Mouse (Mus musculus) neutrophil, adult 65 days (primary cell): ENCODE measurements around the gene Trp73. TPM values are rescaled to one million over a fixed set of nuclear protein-coding genes. Genes with fewer than 3 reads are reported as not detected.

Experiments
- total RNA-seq: library from RNA; stranded (reverse); gene quantifications from 2 replicates; pipeline ENCODE4 v1.2.4, GENCODE M21; 2023

The Trp73 gene
- not detected in 2 replicates for total RNA-seq

GRCm38 (mm10) chr4:154140182-154140212, at the start of gene Trp73:
Trp73 (minus strand) TSS chr4:154140208.

DNA sequence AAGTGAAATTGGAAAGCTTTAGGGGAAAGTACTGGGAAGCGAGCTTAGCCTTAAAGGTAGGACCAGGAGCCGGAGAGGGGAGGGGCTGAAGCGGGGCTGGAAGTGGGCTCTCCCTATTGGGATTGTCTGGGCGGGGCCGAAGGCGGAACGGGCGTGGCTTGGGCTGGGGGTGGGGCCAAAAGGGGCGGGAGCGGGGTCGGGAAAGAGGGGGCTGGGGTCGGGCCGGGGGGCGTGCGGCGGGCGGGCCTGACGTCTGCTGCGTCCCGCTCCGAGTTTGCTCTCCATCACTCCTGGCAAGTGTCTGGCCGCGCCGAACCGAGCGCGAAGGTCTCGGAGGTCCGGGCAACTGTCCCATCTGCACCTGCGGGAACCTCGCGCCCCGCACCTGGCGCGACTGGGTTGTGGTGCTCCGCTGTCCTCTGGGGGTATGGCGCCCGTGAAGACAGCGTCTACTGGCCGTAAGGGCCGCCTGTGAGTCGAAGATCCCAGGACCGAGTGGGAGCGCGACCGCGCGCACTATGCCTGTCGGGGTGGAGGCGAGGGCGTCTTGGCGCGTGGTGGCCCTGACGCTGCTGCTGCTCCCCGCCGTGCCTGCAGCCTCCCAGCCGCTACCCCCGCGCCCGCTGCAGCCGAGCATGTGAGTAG, 30.6 kb upstream of the Trp73 start, which contains the start of gene Megf6:
Megf6 (plus strand) TSS at position 225 of the 645 bp plus-strand sequence.

GRCm38 (mm10) chr4:154160538-154161390, 20.8 kb upstream of the Trp73 start, which contains the start of gene Tprgl:
Tprgl (minus strand) TSS chr4:154160666.

DNA sequence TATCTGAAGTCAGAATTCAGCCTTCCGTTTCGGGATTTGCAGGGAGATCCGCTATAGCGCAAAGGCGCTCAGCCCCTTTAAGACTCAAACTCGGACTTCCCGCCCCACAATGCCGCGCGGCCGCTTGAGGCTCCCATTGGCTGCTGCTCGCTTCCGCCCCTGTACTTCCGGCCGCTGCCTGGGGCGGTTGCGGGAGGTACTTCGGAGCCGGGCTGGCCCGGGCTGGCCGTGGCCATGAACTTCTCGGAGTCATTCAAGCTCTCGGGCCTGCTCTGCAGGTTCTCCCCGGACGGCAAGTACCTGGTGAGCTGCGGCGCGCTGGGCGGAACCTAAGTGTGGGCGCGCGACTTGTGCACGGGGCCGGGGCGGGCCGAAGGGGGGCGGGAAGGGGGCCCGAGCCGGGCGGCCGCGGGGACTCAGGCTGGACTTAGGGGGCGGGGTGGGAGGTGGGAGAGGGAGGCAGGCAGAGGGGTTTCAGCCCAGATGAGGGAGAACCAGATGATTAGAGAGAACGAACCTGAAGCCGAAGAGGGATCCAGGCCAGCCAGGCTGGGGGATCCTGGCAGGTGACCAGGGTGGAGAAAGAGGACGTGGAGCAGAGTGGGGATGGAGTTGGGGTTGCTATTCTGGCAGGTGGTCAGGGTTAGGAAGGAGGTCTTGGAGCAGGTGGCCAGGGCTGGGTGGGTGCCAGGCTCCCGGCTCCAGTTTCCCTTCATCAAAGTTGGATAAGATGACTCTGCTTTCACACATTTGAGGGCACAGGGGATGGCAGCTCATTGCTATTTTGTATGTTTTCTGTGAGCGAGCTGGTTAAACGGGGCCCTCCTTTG, 2.4 kb upstream of the Trp73 start, which contains the start of gene Wrap73:
Wrap73 (plus strand) TSS at position 162 of the 830 bp plus-strand sequence.

GRCm38 (mm10) chr4:154042577-154042976, 97.4 kb downstream of the Trp73 start, which contains the start of gene Ccdc27:
Ccdc27 (minus strand) TSS chr4:154042677.

GRCm38 (mm10) chr4:154025641-154026440, 114.2 kb downstream of the Trp73 start, which contains the start of gene Smim1:
Smim1 (minus strand) TSS chr4:154026230.

DNA sequence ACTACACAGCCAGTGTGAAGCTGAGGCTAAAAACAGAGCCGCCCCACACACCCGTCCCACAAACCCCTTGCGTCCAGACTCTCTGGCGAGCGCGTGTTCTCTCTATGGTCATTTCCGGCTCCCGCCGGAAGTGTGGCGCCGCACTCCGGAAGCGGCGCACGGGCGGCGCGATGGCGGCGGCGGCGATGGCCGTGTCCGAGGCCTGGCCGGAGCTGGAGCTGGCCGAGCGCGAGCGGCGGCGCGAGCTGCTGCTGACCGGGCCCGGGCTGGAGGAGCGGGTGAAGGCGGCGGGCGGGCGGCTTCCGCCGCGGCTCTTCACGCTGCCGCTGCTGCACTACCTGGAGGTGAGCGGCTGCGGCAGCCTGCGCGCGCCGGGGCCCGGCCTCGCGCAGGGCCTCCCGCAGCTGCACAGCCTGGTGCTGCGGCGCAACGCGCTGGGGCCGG, 128.3 kb downstream of the Trp73 start, which contains the start of gene Lrrc47:
Lrrc47 (plus strand) TSS at position 86 of the 444 bp plus-strand sequence.

Other genes with a start within 250 kb of the Trp73 start
- gene A430005L14Rik, start 183.0 kb downstream of the Trp73 start, total RNA-seq = 9.8 and 14.2 TPM in 2 replicates
- gene Dffb, start 165.1 kb downstream of the Trp73 start, total RNA-seq = 10.7 and 11.3 TPM in 2 replicates
- 5.4 and 6.6 TPM in 2 replicates for gene Cep104, start 165.0 kb downstream of the Trp73 start, total RNA-seq
- 26.1 and 42.1 TPM in 2 replicates for gene Lrrc47, start 128.5 kb downstream of the Trp73 start, total RNA-seq
- 0.18 TPM in 1 of 2 replicates, not detected in the other for gene Smim1, start 114.0 kb downstream of the Trp73 start, total RNA-seq
- not detected in 2 replicates for gene Ccdc27, start 97.5 kb downstream of the Trp73 start, total RNA-seq
- 6.6 and 7.9 TPM in 2 replicates for gene Wrap73, start 2.2 kb upstream of the Trp73 start, total RNA-seq
- 157 and 167 TPM in 2 replicates for gene Tprgl, start 20.5 kb upstream of the Trp73 start, total RNA-seq
- gene Megf6, start 30.5 kb upstream of the Trp73 start, total RNA-seq = 0.41 TPM in 1 of 2 replicates, not detected in the other
- gene Arhgef16, start 161.5 kb upstream of the Trp73 start, total RNA-seq = not detected in 2 replicates
- not detected in 2 replicates for gene B230104I21Rik, start 195.9 kb upstream of the Trp73 start, total RNA-seq